Mouse (Mus musculus): ENCODE data around the gene Hsd17b13. TPM values are rescaled to one million over a fixed set of nuclear protein-coding genes. Genes with fewer than 3 reads are reported as not detected.
A peak's percentile ranks its signal among the peaks of the same experiment; 100 is the strongest.
"Not testable (repeated sequence)": the region's sequence is repeated elsewhere in the genome, so short reads cannot be mapped to it uniquely, and the experiment has no call there.

Hsd17b13 gene
- polyA plus RNA-seq, 1 experiment: not detected

DNA sequence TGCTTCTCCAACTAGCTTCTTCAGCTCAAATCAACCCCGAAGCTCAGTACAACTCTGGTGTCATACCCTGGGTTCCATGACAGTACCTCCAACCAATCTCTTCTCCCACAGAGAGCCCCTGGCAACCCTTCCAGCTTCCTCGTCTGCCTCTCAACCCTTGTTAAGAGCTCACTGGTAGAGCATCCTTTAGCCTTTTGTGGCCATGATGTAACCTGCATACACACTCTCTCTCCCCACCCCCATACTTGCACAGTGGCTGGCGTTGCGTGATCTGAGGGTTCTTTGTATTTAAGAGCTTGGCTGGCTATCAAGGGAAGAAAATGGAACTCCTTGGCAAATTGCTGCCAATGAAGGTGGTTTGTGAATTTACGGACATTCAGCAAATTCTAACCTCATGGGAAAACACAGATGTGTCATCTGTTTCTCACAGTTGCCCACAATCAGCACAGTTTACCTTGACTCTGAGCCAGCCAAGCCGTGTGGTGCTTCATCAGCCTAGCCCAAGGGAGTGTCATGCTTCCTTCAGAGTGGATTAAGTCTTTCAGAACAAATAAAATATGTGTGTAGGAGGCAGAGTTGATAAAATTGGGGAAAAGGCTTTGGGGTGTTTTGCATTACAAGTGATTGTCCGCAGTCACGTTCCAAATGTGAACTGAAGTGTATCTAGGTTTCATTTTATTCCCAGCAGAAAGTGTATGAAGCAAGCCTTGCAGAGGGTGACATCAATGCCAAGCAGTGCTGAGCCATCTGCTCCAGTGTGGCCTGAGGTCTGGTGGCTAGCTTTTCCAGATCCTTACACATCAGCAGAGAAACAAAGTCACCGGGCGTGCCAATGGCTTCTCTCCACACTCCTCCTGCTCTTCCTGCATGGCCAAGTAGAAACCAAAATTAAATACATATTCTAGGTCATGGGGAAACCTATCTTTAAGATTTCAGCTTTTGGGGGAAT is 23.8 kb downstream of the Hsd17b13 start:
- no peaks in the 10 kb centered on the region for H3K27me3 ChIP-seq (ENCODE audit: control insufficient read depth, insufficient read depth, low read length)
- TF ChIP-seq POLR2A (IDR thresholded peaks at IDR 0.05; ENCODE audit: borderline replicate concordance, insufficient read depth, low read length) (no peak), CTCF (IDR thresholded peaks at IDR 0.05; ENCODE audit: borderline replicate concordance, insufficient read depth, low read depth, low read length) (no peak)
- peak; percentile 38 to 50 for DNase-seq
- H3K4me3 ChIP-seq (replicated peaks; ENCODE audit: insufficient read depth, low read depth, low read length): no peak overlapping the region
- peaks cover 15% of the 10 kb centered on the region for H3K4me1 ChIP-seq (ENCODE audit: control insufficient read depth, insufficient read depth, low read length)
- no peak overlapping the region for H3K27ac ChIP-seq (ENCODE audit: insufficient read depth, low read length)
- WGBS: 35% methylated on average over 10 of the region's 10 CpGs

DNA sequence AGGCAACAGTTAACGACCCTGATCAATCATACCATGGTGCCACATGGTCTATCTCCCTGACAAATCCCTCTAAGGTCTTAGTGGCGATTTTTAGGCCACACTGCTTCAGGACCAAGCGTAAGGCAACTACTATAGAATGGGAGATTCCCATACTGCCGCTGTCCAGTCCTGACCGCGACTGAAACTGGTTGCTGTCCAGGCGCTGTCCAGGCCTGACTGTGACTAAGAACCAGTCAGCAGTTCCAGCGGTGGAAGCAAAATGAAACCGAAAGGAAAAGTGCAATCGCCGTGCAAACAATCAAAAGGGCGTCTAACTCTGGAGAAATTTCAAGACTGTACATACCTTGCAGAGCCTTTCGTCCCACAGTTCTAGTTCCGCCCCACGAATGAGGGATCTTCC is 27.1 kb downstream of the Hsd17b13 start:
- DNase-seq; H3K27me3 ChIP-seq (ENCODE audit: control insufficient read depth, insufficient read depth, low read length); H3K4me3 ChIP-seq (replicated peaks; ENCODE audit: insufficient read depth, low read depth, low read length); H3K27ac ChIP-seq (ENCODE audit: insufficient read depth, low read length): not testable (repeated sequence)
- 97% methylated on average over 15 of the region's 15 CpGs for WGBS
- peaks cover 15% of the 10 kb centered on the region for H3K4me1 ChIP-seq (ENCODE audit: control insufficient read depth, insufficient read depth, low read length)

DNA sequence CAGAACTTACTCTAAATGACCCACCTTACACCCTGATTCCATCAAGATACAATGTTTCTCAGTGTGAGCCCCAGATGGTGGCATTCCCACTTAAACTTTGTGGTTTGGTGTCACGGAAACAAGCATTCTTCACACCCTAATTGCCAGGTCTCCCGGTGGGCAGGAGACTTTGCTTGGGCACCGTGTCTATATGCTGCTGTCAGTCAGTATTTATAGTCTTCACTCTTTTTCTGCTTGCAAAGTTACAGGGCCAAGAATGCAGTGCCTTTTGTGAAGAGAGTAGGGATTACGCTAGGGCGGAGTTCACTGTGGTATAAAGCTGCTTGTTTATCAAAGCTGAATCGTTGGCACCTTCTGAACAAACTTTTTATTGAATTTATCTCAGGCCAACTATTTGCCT is 34.0 kb downstream of the Hsd17b13 start:
- no peak for TF ChIP-seq CTCF (IDR thresholded peaks at IDR 0.05; ENCODE audit: borderline replicate concordance, insufficient read depth, low read depth, low read length)
- no peak overlapping the region for H3K27ac ChIP-seq (ENCODE audit: insufficient read depth, low read length)
- WGBS: 38% methylated on average over 6 of the region's 6 CpGs
- no peaks in the 10 kb centered on the region for H3K4me1 ChIP-seq (ENCODE audit: control insufficient read depth, insufficient read depth, low read length)
- H3K27me3 ChIP-seq (ENCODE audit: control insufficient read depth, insufficient read depth, low read length): no peaks in the 10 kb centered on the region; the same call in 1 of the 2 replicates
- no peak overlapping the region for H3K4me3 ChIP-seq (replicated peaks; ENCODE audit: insufficient read depth, low read depth, low read length)
- no peak for DNase-seq

DNA sequence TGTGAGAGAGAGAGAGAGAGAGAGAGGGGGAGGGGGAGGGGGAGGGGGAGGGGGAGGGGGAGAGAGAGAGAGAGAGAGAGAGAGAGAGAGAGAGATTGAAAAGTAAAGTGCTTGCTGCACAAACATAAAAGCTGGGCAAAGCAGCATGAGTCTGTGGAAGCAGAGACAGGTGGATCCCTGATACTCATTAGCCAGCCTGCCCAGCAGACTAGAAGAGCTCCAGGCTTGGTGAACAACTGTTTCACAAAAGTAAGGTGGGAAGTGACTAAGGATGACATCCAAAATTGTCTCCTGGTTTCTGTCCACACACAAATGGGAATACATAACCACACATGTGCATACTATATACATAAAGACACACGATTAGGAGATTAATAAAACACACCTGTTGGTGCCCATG is 37.4 kb downstream of the Hsd17b13 start:
- Histone ChIP-seq H3K4me3 (replicated peaks; ENCODE audit: insufficient read depth, low read depth, low read length) (no peak overlapping the region), H3K27me3 (ENCODE audit: control insufficient read depth, insufficient read depth, low read length) (no peaks in the 10 kb centered on the region; the same call in 1 of the 2 replicates), H3K27ac (ENCODE audit: insufficient read depth, low read length) (no peak overlapping the region), H3K4me1 (ENCODE audit: control insufficient read depth, insufficient read depth, low read length) (no peaks in the 10 kb centered on the region)
- 51% methylated on average over 1 of the region's 1 CpGs for WGBS
- DNase-seq: no peak
- TF ChIP-seq CTCF (IDR thresholded peaks at IDR 0.05; ENCODE audit: borderline replicate concordance, insufficient read depth, low read depth, low read length) (no peak), POLR2A (IDR thresholded peaks at IDR 0.05; ENCODE audit: borderline replicate concordance, insufficient read depth, low read length) (no peak)

DNA sequence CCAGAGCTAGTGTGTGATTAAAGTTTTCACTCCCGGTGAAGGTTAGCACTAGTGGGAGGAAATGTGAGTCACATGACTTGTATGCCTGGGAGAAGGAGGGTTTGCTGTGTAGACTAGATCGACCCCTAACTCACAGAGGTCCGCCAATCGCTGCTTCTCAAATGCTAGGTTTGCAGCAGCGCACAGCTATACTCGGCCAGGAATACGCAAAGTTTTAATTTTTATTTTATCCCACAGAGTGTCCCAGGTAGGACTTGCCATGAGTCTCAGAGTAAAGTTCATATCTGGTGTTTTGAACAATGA is 37.9 kb downstream of the Hsd17b13 start:
- H3K27ac ChIP-seq (ENCODE audit: insufficient read depth, low read length): no peak overlapping the region
- WGBS: 23% methylated on average over 7 of the region's 7 CpGs
- H3K27me3 ChIP-seq (ENCODE audit: control insufficient read depth, insufficient read depth, low read length): no peaks in the 10 kb centered on the region; the same call in 1 of the 2 replicates
- no peak for TF ChIP-seq POLR2A (IDR thresholded peaks at IDR 0.05; ENCODE audit: borderline replicate concordance, insufficient read depth, low read length)
- no peak for TF ChIP-seq CTCF (IDR thresholded peaks at IDR 0.05; ENCODE audit: borderline replicate concordance, insufficient read depth, low read depth, low read length)
- no peak overlapping the region for H3K4me3 ChIP-seq (replicated peaks; ENCODE audit: insufficient read depth, low read depth, low read length)
- no peak for DNase-seq
- H3K4me1 ChIP-seq (ENCODE audit: control insufficient read depth, insufficient read depth, low read length): no peaks in the 10 kb centered on the region

DNA sequence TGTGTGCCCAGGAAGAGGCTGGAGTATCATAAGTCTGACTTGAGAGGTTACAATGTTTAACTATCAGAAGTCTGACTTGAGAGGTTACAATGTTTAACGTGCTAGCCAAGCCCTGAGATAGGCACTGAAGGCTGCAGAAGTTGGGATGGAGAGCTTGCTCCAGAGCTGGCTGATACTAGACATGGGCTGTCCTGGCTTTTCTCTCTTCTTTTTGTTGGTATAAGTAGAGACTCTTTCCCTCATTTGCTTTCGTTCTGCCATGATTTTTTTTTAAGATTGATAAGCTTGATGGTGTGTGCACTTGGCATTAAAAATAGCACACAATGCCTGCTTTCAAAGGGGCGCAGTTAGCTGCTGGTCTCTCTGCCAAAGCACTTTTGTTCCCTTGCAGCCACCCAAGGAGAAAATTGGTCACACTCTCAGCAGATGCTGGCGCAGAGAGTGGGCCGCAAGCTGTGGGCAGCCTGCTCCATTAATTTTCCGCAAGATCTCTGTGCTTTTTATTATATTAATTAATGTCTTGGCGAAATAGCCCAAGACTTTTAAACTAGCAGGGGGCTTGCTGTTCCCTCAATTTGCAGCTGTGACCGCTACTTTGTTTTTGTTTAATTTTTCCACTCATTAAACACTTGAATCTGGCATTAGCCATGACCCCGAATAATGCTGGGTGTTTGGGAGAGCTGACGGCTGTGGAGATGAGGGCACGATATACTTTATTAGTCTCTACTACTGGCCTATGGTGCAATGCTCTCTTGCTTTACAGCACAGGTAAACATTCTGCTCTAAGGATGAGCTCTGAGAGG is 38.5 kb downstream of the Hsd17b13 start:
- Histone ChIP-seq H3K27me3 (ENCODE audit: control insufficient read depth, insufficient read depth, low read length) (no peaks in the 10 kb centered on the region; the same call in 1 of the 2 replicates), H3K4me3 (replicated peaks; ENCODE audit: insufficient read depth, low read depth, low read length) (no peak overlapping the region), H3K4me1 (ENCODE audit: control insufficient read depth, insufficient read depth, low read length) (no peaks in the 10 kb centered on the region), H3K27ac (ENCODE audit: insufficient read depth, low read length) (no peak overlapping the region)
- TF ChIP-seq CTCF (IDR thresholded peaks at IDR 0.05; ENCODE audit: borderline replicate concordance, insufficient read depth, low read depth, low read length) (no peak), POLR2A (IDR thresholded peaks at IDR 0.05; ENCODE audit: borderline replicate concordance, insufficient read depth, low read length) (no peak)
- 7% methylated on average over 11 of the region's 11 CpGs for WGBS
- DNase-seq: peak; percentile 43 to 67

DNA sequence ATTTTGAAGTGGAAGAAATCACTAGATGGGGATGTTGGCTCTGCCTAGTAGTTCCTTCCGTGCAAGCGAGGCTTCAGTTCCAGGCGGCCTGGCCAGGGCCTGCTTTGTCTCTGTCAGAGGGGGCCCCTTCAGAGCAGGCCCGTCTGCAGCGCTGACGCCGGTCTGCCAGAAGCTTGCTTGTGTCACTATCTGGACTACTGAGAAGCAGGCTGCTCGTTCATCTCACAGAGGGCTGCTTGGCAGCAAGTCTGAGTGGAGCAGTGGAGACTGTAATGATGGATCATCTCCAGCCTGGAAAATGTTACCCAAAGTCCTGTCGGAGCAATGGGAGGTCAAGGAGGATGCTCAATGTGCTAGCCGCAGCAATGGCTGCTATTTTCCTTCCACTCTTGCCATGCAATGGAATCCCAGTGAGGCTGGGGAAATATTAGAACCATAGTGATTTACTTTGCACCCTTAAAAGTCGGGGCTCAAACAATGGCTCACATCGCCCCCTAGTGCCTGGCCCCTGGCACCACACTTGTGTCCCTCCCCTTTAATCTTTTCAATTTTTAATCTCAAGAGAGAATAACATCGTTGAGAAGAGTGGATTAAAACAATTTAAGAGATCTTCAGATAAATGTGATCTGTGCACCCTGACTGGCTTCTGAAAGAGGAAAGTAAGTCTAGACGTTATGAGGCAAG is 40.2 kb downstream of the Hsd17b13 start:
- no peaks in the 10 kb centered on the region for H3K4me1 ChIP-seq (ENCODE audit: control insufficient read depth, insufficient read depth, low read length)
- no peak overlapping the region for H3K4me3 ChIP-seq (replicated peaks; ENCODE audit: insufficient read depth, low read depth, low read length)
- H3K27me3 ChIP-seq (ENCODE audit: control insufficient read depth, insufficient read depth, low read length): no peaks in the 10 kb centered on the region; the same call in 1 of the 2 replicates
- peak; percentile 25 to 32 for DNase-seq
- TF ChIP-seq CTCF (IDR thresholded peaks at IDR 0.05; ENCODE audit: borderline replicate concordance, insufficient read depth, low read depth, low read length) (peak; percentile 54), POLR2A (IDR thresholded peaks at IDR 0.05; ENCODE audit: borderline replicate concordance, insufficient read depth, low read length) (no peak)
- 19% methylated on average over 14 of the region's 14 CpGs for WGBS
- H3K27ac ChIP-seq (ENCODE audit: insufficient read depth, low read length): no peak overlapping the region

DNA sequence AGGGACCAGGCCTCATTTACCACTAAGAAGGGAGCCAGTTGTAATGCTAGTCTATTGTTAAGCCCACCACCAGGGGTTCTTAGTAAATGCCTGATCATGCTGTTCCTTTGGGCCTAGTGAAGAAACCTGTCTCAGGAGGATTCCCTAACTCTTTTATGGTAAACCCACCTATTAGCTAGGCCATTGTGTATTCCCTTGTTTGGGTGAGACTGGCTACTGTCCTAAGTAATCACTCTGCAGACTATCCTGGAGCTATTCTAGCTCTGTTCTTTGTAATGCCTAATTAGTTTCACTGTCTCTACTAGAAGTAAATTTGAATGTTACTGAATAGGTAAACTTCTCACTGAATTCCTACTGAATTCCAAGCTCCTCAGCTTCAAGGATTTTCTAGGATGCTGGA is 45.3 kb downstream of the Hsd17b13 start:
- H3K4me1 ChIP-seq (ENCODE audit: control insufficient read depth, insufficient read depth, low read length); H3K27me3 ChIP-seq (ENCODE audit: control insufficient read depth, insufficient read depth, low read length); DNase-seq; H3K4me3 ChIP-seq (replicated peaks; ENCODE audit: insufficient read depth, low read depth, low read length); H3K27ac ChIP-seq (ENCODE audit: insufficient read depth, low read length): not testable (repeated sequence)

Measured in cerebellum, adult 2 months (tissue).